Mouse (Mus musculus): ENCODE measurements at regions not wholly inside any gene's neighbourhood (a gene's known extent, or its start where the extent isn't known, plus 50 kb on each side); places are given as distances from the start of the nearest gene placed in this dataset.

DNA sequence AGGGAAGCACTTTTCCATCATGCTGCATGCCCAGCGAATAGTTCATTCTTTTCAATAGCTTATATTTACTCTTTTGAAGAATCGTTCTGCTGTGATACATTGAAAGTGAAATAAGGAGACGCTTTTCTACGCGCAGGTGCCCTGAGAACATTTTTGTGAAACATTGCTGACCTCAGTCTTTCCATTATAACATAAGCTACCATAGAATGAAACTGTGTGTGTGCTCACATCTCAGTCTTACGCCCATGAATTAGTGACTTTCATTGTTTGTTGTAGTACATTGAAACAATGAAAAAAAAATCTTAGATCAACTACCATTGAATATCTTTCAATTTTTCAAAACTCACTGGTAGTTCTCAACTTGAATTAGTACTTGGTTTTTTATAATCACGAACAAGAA, 219.2 kb downstream of the Pten start:
- no peak for TF ChIP-seq CTCF (IDR thresholded peaks at IDR 0.05; ENCODE audit: low read depth, low read length)
- TF ChIP-seq GATA1 (IDR thresholded peaks at IDR 0.05; ENCODE audit: borderline replicate concordance, low read length) = no peak
- no peak for TF ChIP-seq POLR2AphosphoS5 (IDR thresholded peaks at IDR 0.05; ENCODE audit: insufficient replicate concordance, low read depth, low read length)
